Mouse (Mus musculus) liver, adult 2 months (tissue): ENCODE results near the gene Chchd2.
"Not testable (repeated sequence)": the region's sequence is repeated elsewhere in the genome, so short reads cannot be mapped to it uniquely, and the experiment has no call there.

Experiments used
- CTCF ChIP-seq: fragments of 200-500 bp; IDR thresholded peaks from 2 replicates; pipeline ENCODE4 v1.5.1; 2011; ENCODE audit warnings: low read depth, low read length, control low read depth
- POLR2A ChIP-seq: fragments of 200-500 bp; IDR thresholded peaks from 2 replicates; pipeline ENCODE4 v1.6.1; 2011; ENCODE audit warnings: low read length, control low read depth; ENCODE audit not compliant: insufficient read depth; ENCODE audit errors: extremely low read depth

- TF ChIP-seq CTCF, POLR2A: not testable (repeated sequence)
Observed at GRCm38 (mm10) chr5:129890390-129890789, 3.1 kb upstream of the Chchd2 start.
